Mouse (Mus musculus): ENCODE measurements around the gene Xpo6.

DNA sequence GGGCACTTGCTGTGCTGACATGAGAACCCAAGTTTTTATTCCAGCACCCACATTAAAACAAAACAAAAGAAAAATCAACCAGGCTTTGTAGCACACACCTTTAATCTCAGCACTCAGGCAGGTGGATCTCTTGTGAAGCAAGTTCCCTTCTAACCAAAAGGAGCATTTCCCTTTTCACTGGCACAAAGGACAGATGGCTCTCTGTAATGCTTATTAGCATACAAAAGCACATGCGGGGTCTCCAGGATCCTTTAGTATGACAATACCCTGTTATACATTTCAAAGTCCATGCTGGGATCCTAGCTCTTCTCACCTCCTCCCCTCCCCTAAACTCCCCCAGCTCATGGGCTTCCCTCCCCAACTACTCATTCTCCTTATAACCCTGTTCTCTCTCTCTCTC is 20.3 kb upstream of the Xpo6 start:
- no peak for TF ChIP-seq CTCF (IDR thresholded peaks at IDR 0.05; ENCODE audit: control insufficient read depth, insufficient read depth, low read length)
- no peak for TF ChIP-seq POLR2A (IDR thresholded peaks at IDR 0.05; ENCODE audit: borderline replicate concordance, control insufficient read depth, low read depth, low read length)
